Mouse (Mus musculus): ENCODE data around the gene Prc1.

DNA sequence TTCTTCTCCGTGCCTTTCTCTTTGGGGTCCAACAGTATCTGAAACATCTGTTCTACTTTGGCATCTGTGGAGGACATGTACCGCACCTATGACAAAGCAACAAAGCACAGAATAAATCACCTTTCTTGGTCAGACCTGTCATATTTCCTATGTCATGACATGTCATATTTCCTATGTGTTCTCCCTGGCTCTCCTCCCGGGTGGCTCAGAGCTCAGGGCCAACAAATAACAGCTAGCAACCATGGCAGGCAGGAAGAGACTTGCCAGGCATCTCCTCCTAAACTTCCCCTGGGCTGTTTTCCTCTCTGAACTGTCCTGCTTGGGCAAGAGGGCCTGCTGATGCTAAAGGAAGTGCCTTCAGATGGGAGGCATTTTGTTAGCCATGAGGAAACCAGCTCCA is 42.7 kb downstream of the Prc1 start:
- TF ChIP-seq CTCF (IDR thresholded peaks at IDR 0.05; ENCODE audit: low read depth) = no peak
- no peak for TF ChIP-seq EP300 (IDR thresholded peaks at IDR 0.05; ENCODE audit: low read depth)

Measured in liver, postnatal 0 days (tissue).